Mouse (Mus musculus) cerebellum, adult 8-10 months (tissue): ENCODE measurements around the gene Hist2h2aa2.
"Not testable (repeated sequence)": the region's sequence is repeated elsewhere in the genome, so short reads cannot be mapped to it uniquely, and the experiment has no call there.

ENCODE experiments used
- DNase-seq: peaks from one replicate; pipeline ENCODE4 v3.0.0; 2022

The Hist2h2aa2 gene

GRCm38 (mm10) chr3:96239949-96240798 is at the start of gene Hist2h2aa2:
Gene Hist2h2aa2, minus strand, starts transcription at chr3:96240276.
- peak; percentile 97 for DNase-seq

GRCm38 (mm10) chr3:96289201-96289600 is 49.1 kb upstream of the Hist2h2aa2 start:
- no peak for DNase-seq

GRCm38 (mm10) chr3:96287334-96287733 is 47.3 kb upstream of the Hist2h2aa2 start:
- not testable (repeated sequence) for DNase-seq

GRCm38 (mm10) chr3:96284457-96284856 is 44.4 kb upstream of the Hist2h2aa2 start:
- DNase-seq = no peak

GRCm38 (mm10) chr3:96280660-96281059 is 40.6 kb upstream of the Hist2h2aa2 start:
- DNase-seq = no peak

- peak; percentile 87 for DNase-seq
Measured at GRCm38 (mm10) chr3:96277800-96278624, 37.9 kb upstream of the Hist2h2aa2 start.

GRCm38 (mm10) chr3:96277428-96277799 is 37.3 kb upstream of the Hist2h2aa2 start:
- no peak for DNase-seq

GRCm38 (mm10) chr3:96273591-96274465 is 33.8 kb upstream of the Hist2h2aa2 start:
- no peak for DNase-seq

GRCm38 (mm10) chr3:96269511-96270474 is 29.7 kb upstream of the Hist2h2aa2 start, which contains the start of gene Hist2h2bb:
Gene Hist2h2bb, plus strand, starts transcription at chr3:96269752.
- peak; percentile 91 for DNase-seq

GRCm38 (mm10) chr3:96268776-96269378 is 28.8 kb upstream of the Hist2h2aa2 start:
- not testable (repeated sequence) for DNase-seq

- peak; percentile 79 for DNase-seq
Measured at GRCm38 (mm10) chr3:96268051-96268775, 28.1 kb upstream of the Hist2h2aa2 start, which contains the start of gene Hist2h3b. Gene Hist2h3b, plus strand, starts transcription at chr3:96268654.

GRCm38 (mm10) chr3:96267541-96267940 is 27.5 kb upstream of the Hist2h2aa2 start:
- no peak for DNase-seq

GRCm38 (mm10) chr3:96266132-96266710 is 26.1 kb upstream of the Hist2h2aa2 start:
- DNase-seq = no peak

- DNase-seq = no peak
Measured at GRCm38 (mm10) chr3:96264404-96264949, 24.4 kb upstream of the Hist2h2aa2 start.

- DNase-seq = peak; percentile 62
Measured at GRCm38 (mm10) chr3:96263558-96264403, 23.7 kb upstream of the Hist2h2aa2 start.

GRCm38 (mm10) chr3:96262979-96263550 is 23.0 kb upstream of the Hist2h2aa2 start, which contains the start of gene Hist2h4:
Gene Hist2h4, minus strand, starts transcription at chr3:96263311.
- DNase-seq = peak; percentile 99

GRCm38 (mm10) chr3:96262216-96262875 is 22.3 kb upstream of the Hist2h2aa2 start:
- DNase-seq = peak; percentile 87
